Mouse (Mus musculus) C2C12 (cell line): ENCODE measurements around the gene Ptpn12. TPM values are rescaled to one million over a fixed set of nuclear protein-coding genes. Genes with fewer than 3 reads are reported as not detected.

Source experiments
- H3K27me3 ChIP-seq: one replicate; pipeline ENCODE4 v1.6.1; 2011; ENCODE audit not compliant: control insufficient read depth, insufficient read depth, insufficient read length
- H3K36me3 ChIP-seq: one replicate; pipeline ENCODE4 v1.6.1; 2011; ENCODE audit not compliant: control insufficient read depth, insufficient read depth
- H3K4me3 ChIP-seq: one replicate; pipeline ENCODE4 v1.5.1; 2011; ENCODE audit warnings: mild to moderate bottlenecking, control low read depth; ENCODE audit not compliant: poor library complexity, insufficient read depth, severe bottlenecking
- H3K79me2 ChIP-seq: one replicate; pipeline ENCODE4 v1.6.1; 2011; ENCODE audit not compliant: control insufficient read depth, insufficient read depth
- H3K79me3 ChIP-seq: one replicate; pipeline ENCODE4 v1.6.1; 2011; ENCODE audit warnings: low read depth, control low read depth
- H3ac ChIP-seq: one replicate; pipeline ENCODE3; 2011; ENCODE audit warnings: low read depth; ENCODE audit not compliant: control insufficient read depth, insufficient read length
- CEBPB ChIP-seq: IDR thresholded peaks from one replicate; pipeline ENCODE4 v1.6.1; 2011; ENCODE audit warnings: low read depth, mild to moderate bottlenecking, control low read depth, moderate library complexity
- CTCF ChIP-seq: IDR thresholded peaks from one replicate; pipeline ENCODE4 v1.5.1; 2011; ENCODE audit not compliant: control insufficient read depth, insufficient read depth, insufficient read length
- FOSL1 ChIP-seq: IDR thresholded peaks from one replicate; pipeline ENCODE4 v1.8.0; 2011; ENCODE audit warnings: mild to moderate bottlenecking, low read length; ENCODE audit not compliant: poor library complexity, insufficient read depth, severe bottlenecking
- MAX ChIP-seq: IDR thresholded peaks from one replicate; pipeline ENCODE4 v1.6.1; 2011; ENCODE audit warnings: mild to moderate bottlenecking, control low read depth
- MYOD1 ChIP-seq: IDR thresholded peaks from one replicate; pipeline ENCODE4 v1.6.1; 2011; ENCODE audit warnings: low read depth; ENCODE audit not compliant: control insufficient read depth, insufficient read length
- MYOG ChIP-seq: IDR thresholded peaks from one replicate; pipeline ENCODE4 v1.6.1; 2011; ENCODE audit not compliant: control insufficient read depth, insufficient read length; ENCODE audit errors: extremely low read depth
- USF1 ChIP-seq: IDR thresholded peaks from one replicate; pipeline ENCODE4 v1.6.1; 2011; ENCODE audit warnings: low read depth, mild to moderate bottlenecking, control low read depth, moderate library complexity
- polyA plus RNA-seq: library from polyadenylated mRNA; unstranded; fragments of >200 nt; fragmentation: generic; extraction: Trizol; gene quantifications from one replicate; pipeline ENCODE4 v1.2.1, GENCODE M21; 2012; ENCODE audit warnings: missing spikeins

The Ptpn12 gene
- polyA plus RNA-seq, 1 experiment = 20.3 TPM

DNA sequence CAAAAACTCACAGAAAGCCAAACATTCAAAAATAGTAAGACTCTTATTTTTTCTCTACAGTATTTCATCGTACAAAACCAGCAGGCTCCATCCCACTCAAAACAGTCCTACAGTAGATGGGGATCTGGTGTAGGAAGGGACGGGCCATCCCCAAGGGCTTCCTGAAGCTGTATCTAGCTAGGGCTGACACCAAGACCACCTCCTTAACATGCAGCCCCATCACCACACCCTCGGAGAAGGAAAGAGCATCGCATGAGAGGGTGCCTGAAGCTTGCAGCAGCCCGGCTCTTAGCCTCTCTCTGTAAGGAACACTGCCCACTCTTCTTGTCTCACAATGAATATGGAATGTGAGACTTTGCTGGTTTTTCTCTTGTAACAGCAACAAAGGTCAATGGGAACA, 117.2 kb downstream of the Ptpn12 start:
- Histone ChIP-seq H3K79me2 (peaks cover 100% of the 10 kb centered on the region), H3K36me3 (no peaks in the 10 kb centered on the region), H3K79me3 (peaks cover 52% of the 10 kb centered on the region), H3ac (no peak overlapping the region), H3K4me3 (no peak overlapping the region), H3K27me3 (no peaks in the 10 kb centered on the region)
- TF ChIP-seq CTCF (no peak), MAX (no peak), FOSL1 (no peak), MYOD1 (no peak), CEBPB (no peak), USF1 (no peak), MYOG (no peak)

Other genes with a start within 250 kb of the Ptpn12 start
- 3.4 TPM for gene Phtf2, start 173.8 kb downstream of the Ptpn12 start, polyA plus RNA-seq
- gene Tmem60, start 173.7 kb downstream of the Ptpn12 start, polyA plus RNA-seq = 11.7 TPM
- 1.9 TPM for gene Rsbn1l, start 99.5 kb downstream of the Ptpn12 start, polyA plus RNA-seq
- gene Gsap, start 130.3 kb upstream of the Ptpn12 start, polyA plus RNA-seq = 4.5 TPM